Mouse (Mus musculus) forebrain, embryonic 16.5 days (tissue): ENCODE measurements around the gene Qrich2. TPM values are rescaled to one million over a fixed set of nuclear protein-coding genes. Genes with fewer than 3 reads are reported as not detected.

Experiments used
- ATAC-seq: fragments of 200-750 bp; cut with Nextera tagmentation; 2 replicates; pipeline ENCODE4 v1.8.0; 2017; ENCODE audit warnings: mild to moderate bottlenecking, moderate library complexity
- H3K27ac ChIP-seq: fragments of 300-500 bp; sonication (generic); 2 replicates; pipeline ENCODE4 v1.5.1; 2014; ENCODE audit warnings: low read length, control low read depth
- H3K27me3 ChIP-seq: fragments of 300-500 bp; sonication (generic); replicated peaks from 2 replicates; pipeline ENCODE4 v1.6.1; 2014; ENCODE audit warnings: low read length; ENCODE audit not compliant: control insufficient read depth, insufficient read depth
- H3K36me3 ChIP-seq: fragments of 300-500 bp; sonication (generic); 2 replicates; pipeline ENCODE4 v1.6.1; 2014; ENCODE audit not compliant: control insufficient read depth, insufficient read depth
- H3K4me1 ChIP-seq: fragments of 300-500 bp; sonication (generic); replicated peaks from 2 replicates; pipeline ENCODE4 v1.6.1; 2014; ENCODE audit warnings: low read length; ENCODE audit not compliant: control insufficient read depth, insufficient read depth
- H3K4me2 ChIP-seq: fragments of 300-500 bp; sonication (generic); 2 replicates; pipeline ENCODE4 v1.6.1; 2014; ENCODE audit warnings: mild to moderate bottlenecking, low read length, control low read depth
- H3K4me3 ChIP-seq: fragments of 300-500 bp; sonication (generic); replicated peaks from 2 replicates; pipeline ENCODE4 v1.5.1; 2014; ENCODE audit warnings: mild to moderate bottlenecking, low read length, control low read depth
- H3K9ac ChIP-seq: fragments of 300-500 bp; sonication (generic); replicated peaks from 2 replicates; pipeline ENCODE4 v1.6.1; 2014; ENCODE audit warnings: low read depth, low read length, control low read depth
- H3K9me3 ChIP-seq: fragments of 300-500 bp; sonication (generic); 2 replicates; pipeline ENCODE4 v1.6.1; 2016; ENCODE audit warnings: low read length; ENCODE audit not compliant: control insufficient read depth
- WGBS: fragments of 180-500 bp; shearing (Covaris S2); extraction: QIAGEN DNeasy Blood & Tissue Kit; methylation state at CpG from one replicate; pipeline ENCODE4 v1.1.7; 2014; 5-methylcytosine and 5-hydroxymethylcytosine counted together
- polyA plus RNA-seq: library from polyadenylated mRNA; unstranded; fragments of >200 nt; fragmentation: Nextera tagmentation; extraction: Ambion mirVana; gene quantifications from 2 replicates; pipeline ENCODE4 v1.2.1, GENCODE M21; 2015

Qrich2 gene
- polyA plus RNA-seq, 1 experiment from 2014 or later: 0.09 TPM

DNA sequence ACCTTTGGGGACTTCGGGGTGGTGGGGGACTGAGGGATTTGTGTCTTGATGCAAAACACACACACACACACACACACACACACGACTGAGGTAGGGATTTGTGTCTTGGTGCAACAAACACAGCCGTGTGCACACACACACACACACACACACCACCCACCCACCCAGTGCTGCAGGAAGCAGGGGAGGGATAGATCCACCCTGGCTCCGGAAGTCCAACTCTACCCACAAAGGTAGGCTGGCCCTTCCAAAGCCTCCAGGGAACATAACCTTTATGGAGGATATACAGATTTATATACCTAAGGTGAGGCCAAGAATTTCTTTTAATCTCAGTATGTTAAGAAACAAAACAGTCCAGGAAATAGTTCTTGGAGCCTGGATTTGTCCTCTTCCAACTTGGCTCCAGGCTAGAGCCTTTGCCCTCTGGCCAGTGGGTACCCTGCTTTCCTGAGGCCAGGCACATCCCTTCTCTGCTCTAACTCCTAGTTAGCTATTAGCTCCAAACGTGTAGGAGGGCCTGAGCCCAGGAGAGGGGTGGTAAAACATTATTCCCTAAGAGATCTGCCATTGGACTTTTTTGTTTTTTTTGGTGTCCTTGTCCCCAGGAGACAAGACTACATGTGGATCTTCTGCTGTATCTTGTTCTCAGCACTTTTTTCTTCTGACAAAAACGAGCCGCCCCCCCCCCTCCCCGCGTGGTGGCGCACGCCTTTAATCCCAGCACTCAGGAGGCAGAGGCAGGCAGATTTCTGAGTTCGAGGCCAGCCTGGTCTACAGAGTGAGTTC is 30.9 kb downstream of the Qrich2 start:
- 51% methylated on average over 12 of the region's 12 CpGs for WGBS
- H3K9ac ChIP-seq: peak overlapping the region; percentile 74
- H3K27ac ChIP-seq: peak overlapping the region; percentile 85
- H3K9me3 ChIP-seq: no peaks in the 10 kb centered on the region
- no peak for ATAC-seq
- peak overlapping the region; percentile 58 for H3K4me3 ChIP-seq
- H3K4me1 ChIP-seq: peaks cover 30% of the 10 kb centered on the region
- H3K4me2 ChIP-seq: peak overlapping the region; percentile 95
- 0 out of 2 replicates have a peak, but pooled peaks cover 2% of the 10 kb centered on the region for H3K36me3 ChIP-seq
- peaks cover 4% of the 10 kb centered on the region; the same call in 1 of the 2 replicates for H3K27me3 ChIP-seq

GRCm38 (mm10) chr11:116434287-116434966 is 31.6 kb downstream of the Qrich2 start:
- ATAC-seq: peak; percentile 13
- H3K9ac ChIP-seq: peak overlapping the region; percentile 74
- H3K9me3 ChIP-seq: no peaks in the 10 kb centered on the region
- peaks cover 30% of the 10 kb centered on the region for H3K4me1 ChIP-seq
- 0 out of 2 replicates have a peak, but pooled peaks cover 2% of the 10 kb centered on the region for H3K36me3 ChIP-seq
- peak overlapping the region; percentile 58 for H3K4me3 ChIP-seq
- peaks cover 4% of the 10 kb centered on the region; the same call in 1 of the 2 replicates for H3K27me3 ChIP-seq
- H3K4me2 ChIP-seq: peak overlapping the region; percentile 95
- H3K27ac ChIP-seq: peak overlapping the region; percentile 85
- 0% methylated on average over 43 of the region's 67 CpGs for WGBS

- H3K9ac ChIP-seq: peak within 1 kb of the TSS; percentile 74
- H3K4me1 ChIP-seq: peaks cover 30% of the 10 kb centered on the region
- H3K36me3 ChIP-seq: 0 out of 2 replicates have a peak, but pooled peaks cover 2% of the 10 kb centered on the region
- 2% methylated on average over 65 of the region's 66 CpGs for WGBS
- H3K27me3 ChIP-seq: peaks cover 4% of the 10 kb centered on the region; the same call in 1 of the 2 replicates
- peak; percentile 97 for ATAC-seq
- H3K4me3 ChIP-seq: peak within 1 kb of the TSS; percentile 58
- peak within 1 kb of the TSS; percentile 85 for H3K27ac ChIP-seq
- H3K4me2 ChIP-seq: peak within 1 kb of the TSS; percentile 95
- H3K9me3 ChIP-seq: no peaks in the 10 kb centered on the region
Observed at GRCm38 (mm10) chr11:116433356-116434286, 32.4 kb downstream of the Qrich2 start, which contains the start of gene Ubald2. Gene Ubald2, plus strand, starts transcription at chr11:116434094.

- Histone ChIP-seq H3K9ac (no peak overlapping the region), H3K4me3 (no peak overlapping the region), H3K27ac (no peak overlapping the region), H3K4me2 (no peak overlapping the region), H3K4me1 (peaks cover 29% of the 10 kb centered on the region), H3K9me3 (no peaks in the 10 kb centered on the region), H3K36me3 (0 out of 2 replicates have a peak, but pooled peaks cover 2% of the 10 kb centered on the region), H3K27me3 (peaks cover 4% of the 10 kb centered on the region; the same call in 1 of the 2 replicates)
- WGBS: 57% methylated on average over 8 of the region's 8 CpGs
- no peak for ATAC-seq
Observed at GRCm38 (mm10) chr11:116432593-116433355, 33.3 kb downstream of the Qrich2 start.

DNA sequence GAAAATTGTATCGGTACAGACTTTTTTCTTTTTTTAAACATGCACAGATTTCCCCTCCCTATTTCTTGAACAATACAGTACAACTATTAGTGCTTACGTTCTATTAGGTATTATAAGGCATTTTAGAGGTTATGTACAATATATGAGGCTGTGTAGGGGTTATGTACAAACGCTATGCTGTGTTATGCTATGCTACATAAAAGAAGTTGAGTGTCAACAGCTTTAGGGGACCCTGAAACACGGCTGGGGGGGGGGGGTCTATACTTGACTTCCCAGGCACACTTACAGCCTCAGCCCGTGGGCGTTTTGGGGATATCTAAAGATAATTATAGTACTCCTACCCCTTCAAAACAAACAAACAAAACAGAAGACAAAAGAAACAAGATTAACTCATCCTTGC is 33.9 kb downstream of the Qrich2 start:
- Histone ChIP-seq H3K9me3 (no peaks in the 10 kb centered on the region), H3K4me2 (no peak overlapping the region), H3K27me3 (peaks cover 4% of the 10 kb centered on the region; the same call in 1 of the 2 replicates), H3K4me3 (no peak overlapping the region), H3K27ac (no peak overlapping the region), H3K9ac (no peak overlapping the region), H3K36me3 (0 out of 2 replicates have a peak, but pooled peaks cover 2% of the 10 kb centered on the region), H3K4me1 (peaks cover 24% of the 10 kb centered on the region)
- no peak for ATAC-seq
- 45% methylated on average over 6 of the region's 6 CpGs for WGBS

DNA sequence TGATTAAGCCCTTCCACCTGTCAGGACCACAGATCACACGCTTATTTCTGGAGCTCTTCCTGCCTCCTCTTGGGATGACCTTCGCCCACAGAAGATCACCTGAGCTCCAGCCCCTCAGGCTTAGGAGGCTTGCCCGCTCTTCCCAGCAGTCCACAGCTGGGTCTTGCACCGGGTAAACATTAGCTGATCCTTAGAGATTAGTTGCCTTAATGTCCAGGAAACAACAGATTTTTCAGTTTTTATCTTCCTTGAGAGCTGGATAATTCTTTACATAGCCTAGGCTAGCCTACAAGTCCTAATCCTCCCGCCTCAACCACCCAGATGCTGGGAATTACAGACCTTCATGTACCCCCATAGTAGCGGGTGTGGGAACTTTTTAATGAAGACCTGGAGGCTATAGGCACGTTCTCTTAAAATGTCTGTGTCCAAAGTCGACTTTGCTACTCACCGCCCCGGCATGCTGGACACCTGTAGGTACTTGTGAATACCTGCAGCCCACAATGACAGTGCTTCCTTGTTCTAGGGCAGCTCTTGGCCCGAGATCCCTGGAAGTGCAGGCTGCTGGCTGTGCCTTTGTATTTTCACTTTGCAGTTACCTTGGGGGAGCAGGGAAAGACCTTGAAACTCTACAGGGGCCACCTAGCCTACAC is 34.5 kb downstream of the Qrich2 start:
- ATAC-seq: no peak
- H3K4me2 ChIP-seq: no peak overlapping the region
- no peaks in the 10 kb centered on the region for H3K9me3 ChIP-seq
- H3K36me3 ChIP-seq: no peaks in the 10 kb centered on the region
- H3K4me3 ChIP-seq: no peak overlapping the region
- H3K27me3 ChIP-seq: peaks cover 4% of the 10 kb centered on the region; the same call in 1 of the 2 replicates
- WGBS: 46% methylated on average over 11 of the region's 11 CpGs
- H3K9ac ChIP-seq: no peak overlapping the region
- H3K4me1 ChIP-seq: peaks cover 18% of the 10 kb centered on the region
- no peak overlapping the region for H3K27ac ChIP-seq

DNA sequence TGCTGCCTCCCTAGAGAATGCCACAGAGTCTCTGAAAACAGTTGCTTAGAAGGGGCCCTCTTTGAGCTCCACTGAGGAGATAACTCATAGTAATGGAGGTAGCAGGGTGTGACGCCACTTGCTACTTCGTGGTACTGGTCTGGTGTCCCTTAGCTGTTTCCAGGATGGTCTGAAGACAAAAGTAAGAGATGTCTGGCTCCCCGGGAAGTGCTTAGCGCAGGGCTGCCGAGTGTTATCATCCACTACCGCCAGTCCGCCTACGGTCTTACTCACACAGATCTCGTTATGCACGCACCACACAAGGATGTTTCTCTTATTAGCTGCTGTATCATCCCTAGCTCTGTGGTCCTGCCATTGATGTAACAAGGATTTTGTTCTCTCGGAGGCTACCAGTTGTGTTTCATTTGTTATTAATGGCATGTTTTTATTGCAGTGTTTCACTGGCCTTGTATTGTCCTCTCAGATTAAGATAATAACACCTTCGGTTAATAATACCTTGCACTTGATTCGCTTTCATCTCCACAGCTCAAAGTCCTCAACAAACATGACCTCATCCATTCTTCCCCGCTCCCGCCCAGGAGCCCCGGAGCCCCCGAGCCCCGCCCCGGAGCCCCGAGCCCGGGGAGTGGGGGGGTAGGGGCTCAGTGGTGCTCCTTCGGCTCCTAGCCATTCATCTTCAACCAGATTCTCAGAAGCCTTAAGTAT is 35.2 kb downstream of the Qrich2 start:
- Histone ChIP-seq H3K4me2 (no peak overlapping the region), H3K4me1 (peaks cover 11% of the 10 kb centered on the region), H3K4me3 (no peak overlapping the region), H3K9me3 (no peaks in the 10 kb centered on the region), H3K36me3 (no peaks in the 10 kb centered on the region), H3K27ac (no peak overlapping the region), H3K27me3 (peaks cover 4% of the 10 kb centered on the region; the same call in 1 of the 2 replicates), H3K9ac (no peak overlapping the region)
- no peak for ATAC-seq
- WGBS: 19% methylated on average over 22 of the region's 22 CpGs
